Mouse (Mus musculus) limb, embryonic 11.5 days (tissue): ENCODE data around the gene Fignl1. TPM values are rescaled to one million over a fixed set of nuclear protein-coding genes. Genes with fewer than 3 reads are reported as not detected.
A peak's percentile ranks its signal among the peaks of the same experiment; 100 is the strongest.

Experiments
- ATAC-seq: fragments of 200-750 bp; cut with Nextera tagmentation; 2 replicates; pipeline ENCODE4 v1.8.0; 2017; ENCODE audit warnings: low read depth; ENCODE audit not compliant: insufficient number of reproducible peaks, low FRiP score, low TSS enrichment
- DNase-seq: peaks from one replicate; pipeline ENCODE4 v3.0.0-alpha.2; 2015; ENCODE audit warnings: low spot score
- H3K27ac ChIP-seq: fragments of 300-500 bp; sonication (generic); replicated peaks from 2 replicates; pipeline ENCODE4 v1.5.1; 2014; ENCODE audit warnings: low read depth, mild to moderate bottlenecking, low read length
- H3K27me3 ChIP-seq: fragments of 300-500 bp; sonication (generic); 2 replicates; pipeline ENCODE4 v1.6.1; 2014; ENCODE audit warnings: mild to moderate bottlenecking, low read length, mixed read lengths; ENCODE audit not compliant: control insufficient read depth, insufficient read depth
- H3K36me3 ChIP-seq: fragments of 300-500 bp; sonication (generic); 2 replicates; pipeline ENCODE4 v1.6.1; 2014; ENCODE audit warnings: mild to moderate bottlenecking, low read length, moderate library complexity, mixed read lengths; ENCODE audit not compliant: control insufficient read depth, insufficient read depth
- H3K4me1 ChIP-seq: fragments of 300-500 bp; sonication (generic); 2 replicates; pipeline ENCODE4 v1.6.1; 2014; ENCODE audit warnings: low read length, mixed read lengths; ENCODE audit not compliant: control insufficient read depth, insufficient read depth
- H3K4me2 ChIP-seq: fragments of 300-500 bp; sonication (generic); 2 replicates; pipeline ENCODE4 v1.6.1; 2014; ENCODE audit warnings: low read depth, mild to moderate bottlenecking, moderate library complexity; ENCODE audit not compliant: severe bottlenecking
- H3K4me3 ChIP-seq: fragments of 300-500 bp; sonication (generic); 2 replicates; pipeline ENCODE4 v1.5.1; 2014; ENCODE audit warnings: low read depth, low read length
- H3K9ac ChIP-seq: fragments of 300-500 bp; sonication (generic); 2 replicates; pipeline ENCODE4 v1.6.1; 2014; ENCODE audit warnings: mild to moderate bottlenecking, low read length
- H3K9me3 ChIP-seq: fragments of 300-500 bp; sonication (generic); 2 replicates; pipeline ENCODE4 v1.6.1; 2016; ENCODE audit warnings: low read length; ENCODE audit not compliant: control insufficient read depth
- WGBS: fragments of 180-500 bp; shearing (Covaris S2); extraction: QIAGEN DNeasy Blood & Tissue Kit; methylation state at CpG from one replicate; pipeline ENCODE4 v1.1.7; 2014; 5-methylcytosine and 5-hydroxymethylcytosine counted together
- polyA plus RNA-seq: library from polyadenylated mRNA; unstranded; fragments of >200 nt; fragmentation: Nextera tagmentation; extraction: Ambion mirVana; gene quantifications from 2 replicates; pipeline ENCODE4 v1.2.1, GENCODE M21; 2014

Fignl1 gene
- 96.7 and 102 TPM in 2 replicates for polyA plus RNA-seq

GRCm38 (mm10) chr11:11808820-11809403 is at the start of gene Fignl1:
TSS of gene Fignl1 (minus strand) at chr11:11808962.
- peak within 1 kb of the TSS; percentile 61 for H3K4me3 ChIP-seq
- ATAC-seq (peak; percentile 96), DNase-seq (peak; percentile 99)
- peaks cover 5% of the 10 kb centered on the region; the same call in 1 of the 2 replicates for H3K36me3 ChIP-seq
- H3K27ac ChIP-seq: peak within 1 kb of the TSS; percentile 99
- WGBS: under 1% methylated on average over 53 of the region's 53 CpGs
- H3K4me1 ChIP-seq: peaks cover 15% of the 10 kb centered on the region
- no peaks in the 10 kb centered on the region for H3K9me3 ChIP-seq
- peak within 1 kb of the TSS; percentile 88 for H3K9ac ChIP-seq
- H3K4me2 ChIP-seq: peak within 1 kb of the TSS; percentile 82
- no peaks in the 10 kb centered on the region for H3K27me3 ChIP-seq

GRCm38 (mm10) chr11:11856959-11857358 is 48.2 kb upstream of the Fignl1 start:
- Histone ChIP-seq H3K27me3 (no peaks in the 10 kb centered on the region), H3K36me3 (no peaks in the 10 kb centered on the region), H3K4me2 (no peak overlapping the region), H3K27ac (no peak overlapping the region), H3K9me3 (0 out of 2 replicates have a peak, but pooled peaks cover 3% of the 10 kb centered on the region), H3K9ac (no peak overlapping the region), H3K4me3 (no peak overlapping the region), H3K4me1 (peaks cover 17% of the 10 kb centered on the region)
- DNase-seq (no peak), ATAC-seq (peak; percentile 40; the same call in 1 of the 2 replicates)
- 91% methylated on average over 3 of the region's 3 CpGs for WGBS

GRCm38 (mm10) chr11:11855685-11856131 is 46.9 kb upstream of the Fignl1 start:
- H3K9me3 ChIP-seq: 0 out of 2 replicates have a peak, but pooled peaks cover 3% of the 10 kb centered on the region
- WGBS: 30% methylated on average over 11 of the region's 11 CpGs
- ATAC-seq: no peak; the same call in 1 of the 2 replicates
- DNase-seq: no peak
- peaks cover 17% of the 10 kb centered on the region for H3K4me1 ChIP-seq
- H3K36me3 ChIP-seq: no peaks in the 10 kb centered on the region
- H3K4me2 ChIP-seq: no peak overlapping the region
- peak overlapping the region; percentile 31; the same call in 1 of the 2 replicates for H3K9ac ChIP-seq
- no peaks in the 10 kb centered on the region for H3K27me3 ChIP-seq
- peak overlapping the region; percentile 86 for H3K27ac ChIP-seq
- H3K4me3 ChIP-seq: no peak overlapping the region

- Histone ChIP-seq H3K4me2 (no peak overlapping the region), H3K9ac (no peak overlapping the region), H3K9me3 (0 out of 2 replicates have a peak, but pooled peaks cover 3% of the 10 kb centered on the region), H3K27me3 (no peaks in the 10 kb centered on the region), H3K27ac (peak overlapping the region; percentile 86), H3K4me1 (peaks cover 17% of the 10 kb centered on the region), H3K4me3 (no peak overlapping the region), H3K36me3 (no peaks in the 10 kb centered on the region)
- ATAC-seq (peak; percentile 82), DNase-seq (peak; percentile 74)
- WGBS: 14% methylated on average over 6 of the region's 6 CpGs
Observed at GRCm38 (mm10) chr11:11855061-11855672, 46.4 kb upstream of the Fignl1 start.

GRCm38 (mm10) chr11:11853731-11854461 is 45.1 kb upstream of the Fignl1 start:
- peaks cover 17% of the 10 kb centered on the region for H3K4me1 ChIP-seq
- H3K36me3 ChIP-seq: no peaks in the 10 kb centered on the region
- no peak overlapping the region for H3K4me2 ChIP-seq
- no peak overlapping the region for H3K4me3 ChIP-seq
- DNase-seq (no peak), ATAC-seq (peak; percentile 13; the same call in 1 of the 2 replicates)
- 44% methylated on average over 4 of the region's 4 CpGs for WGBS
- H3K27ac ChIP-seq: peak overlapping the region; percentile 86
- H3K9ac ChIP-seq: no peak overlapping the region
- H3K9me3 ChIP-seq: 0 out of 2 replicates have a peak, but pooled peaks cover 3% of the 10 kb centered on the region
- no peaks in the 10 kb centered on the region for H3K27me3 ChIP-seq

- Histone ChIP-seq H3K4me3 (no peak overlapping the region), H3K9ac (no peak overlapping the region), H3K4me2 (no peak overlapping the region), H3K9me3 (0 out of 2 replicates have a peak, but pooled peaks cover 3% of the 10 kb centered on the region), H3K27ac (no peak overlapping the region), H3K36me3 (no peaks in the 10 kb centered on the region), H3K27me3 (no peaks in the 10 kb centered on the region), H3K4me1 (peaks cover 17% of the 10 kb centered on the region)
- ATAC-seq: no peak
- no peak for DNase-seq
- 80% methylated on average over 6 of the region's 6 CpGs for WGBS
Observed at GRCm38 (mm10) chr11:11851957-11852505, 43.3 kb upstream of the Fignl1 start.

- Histone ChIP-seq H3K9ac (no peak overlapping the region), H3K9me3 (no peaks in the 10 kb centered on the region), H3K27ac (no peak overlapping the region), H3K4me2 (no peak overlapping the region), H3K27me3 (no peaks in the 10 kb centered on the region), H3K4me3 (no peak overlapping the region), H3K36me3 (no peaks in the 10 kb centered on the region), H3K4me1 (peaks cover 10% of the 10 kb centered on the region)
- 68% methylated on average over 6 of the region's 6 CpGs for WGBS
- DNase-seq: no peak
- no peak for ATAC-seq
Observed at GRCm38 (mm10) chr11:11850476-11851267, 41.9 kb upstream of the Fignl1 start.
